Comparison of ENCODE assay signal across 8 mouse cellular contexts in genomic region chr7:28467213-28467751, GRCm38 (mm10). TPM values are rescaled to one million over a fixed set of nuclear protein-coding genes. Genes with fewer than 3 reads are reported as not detected.
A peak's percentile ranks its signal among the peaks of the same experiment; 100 is the strongest.
DNase-seq lines count a peak whose midpoint lies in the region; ATAC-seq and TF ChIP-seq lines count a peak whose summit lies in the region.

No protein-coding gene starts in this region.

- intact Hi-C loops in heart, postnatal 10 days (cut with DNase I), result no loop called here

- no peak for DNase-seq in layer of hippocampus, adult 2 months (ENCODE audit: low spot score in 2 of 2)
- no peak for DNase-seq in layer of hippocampus, adult 18-20 months (ENCODE audit: low spot score in 2 of 2)
- DNase-seq in embryo, embryonic 11.5 days (ENCODE audit: low read depth, low spot score), result peak; percentile 36
- DNase-seq in heart, postnatal 10 days, result peak; percentile 51
- peak; percentile 74 to 82 for DNase-seq in kidney, postnatal 25 days
- peak; percentile 75 for DNase-seq in testis, postnatal 10 days (ENCODE audit: low spot score)
- no peak for DNase-seq in natural killer cell, adult 2 months (ENCODE audit: low spot score in 2 of 2)

- peak overlapping the region; percentile 40 for H3K4me3 ChIP-seq in layer of hippocampus, adult 2 months

- no peak overlapping the region for H3K27ac ChIP-seq in layer of hippocampus, adult 2 months

- no peak; the same call in 1 of the 2 replicates for TF ChIP-seq CTCF in layer of hippocampus, adult 2 months (conservative IDR thresholded peaks at IDR 0.05)

- peak; percentile 88 for ATAC-seq in megakaryocyte, adult 5-6 weeks (ENCODE audit: poor library complexity, severe bottlenecking)

RNA-seq across cellular contexts. Expression of gene Lrfn1, which starts 15.5 kb away (rescaled TPM):
- total RNA-seq in layer of hippocampus, adult 2 months (2021), result 10 to 100 TPM; 69.1 to 79.8 TPM
- total RNA-seq in layer of hippocampus, adult 18-20 months (2021), result 10 to 100 TPM; 75.5 to 81.1 TPM
- total RNA-seq in heart, postnatal 10 days (2021), result 1 to 10 TPM; 2.0 to 2.7 TPM
- total RNA-seq in megakaryocyte, adult 5-6 weeks (2015), result 1.0 and 1.7 TPM in 2 replicates
- total RNA-seq in megakaryocyte, adult 5-6 weeks (2017), result 0.66 and 0.98 TPM in 2 replicates

RNA-seq across cellular contexts. Expression of gene Gmfg, which starts 30.0 kb away (rescaled TPM):
- 1 to 10 TPM in 1 of 2 experiments, under 1 TPM in 1; 0.86 to 2.3 TPM for total RNA-seq in layer of hippocampus, adult 2 months (2021)
- 1 to 10 TPM; 2.2 to 2.4 TPM for total RNA-seq in layer of hippocampus, adult 18-20 months (2021)
- total RNA-seq in heart, postnatal 10 days (2021), result 1 to 10 TPM; 7.6 to 8.7 TPM
- total RNA-seq in megakaryocyte, adult 5-6 weeks (2015), result 544 and 552 TPM in 2 replicates
- total RNA-seq in megakaryocyte, adult 5-6 weeks (2017), result 837 and 967 TPM in 2 replicates

RNA-seq across cellular contexts. Expression of gene Ifnl2, which starts 43.0 kb away (rescaled TPM):
- not detected for total RNA-seq in layer of hippocampus, adult 2 months (2021)
- total RNA-seq in layer of hippocampus, adult 18-20 months (2021), result not detected
- total RNA-seq in heart, postnatal 10 days (2021), result not detected
- total RNA-seq in megakaryocyte, adult 5-6 weeks (2015), result not detected in 2 replicates
- not detected in 2 replicates for total RNA-seq in megakaryocyte, adult 5-6 weeks (2017)

RNA-seq across cellular contexts. Expression of gene Ifnl3, which starts 55.4 kb away (rescaled TPM):
- not detected for total RNA-seq in layer of hippocampus, adult 2 months (2021)
- not detected for total RNA-seq in layer of hippocampus, adult 18-20 months (2021)
- total RNA-seq in heart, postnatal 10 days (2021), result not detected
- not detected in 2 replicates for total RNA-seq in megakaryocyte, adult 5-6 weeks (2015)
- not detected in 2 replicates for total RNA-seq in megakaryocyte, adult 5-6 weeks (2017)

Comparison
In these comparisons a context has a peak if more than half of its experiments do, and no peak if none do; other contexts are left out.
1. DNase-seq: peak in embryo, embryonic 11.5 days (single experiment), heart, postnatal 10 days (2 of 2), kidney, postnatal 25 days (2 of 2) and testis, postnatal 10 days (single experiment); none in layer of hippocampus, adult 2 months (0 of 2), layer of hippocampus, adult 18-20 months (0 of 2) and natural killer cell, adult 2 months (0 of 2).
2. RNA of gene Lrfn1, which starts 15.5 kb away (total RNA-seq): 75.5 to 81.1 TPM in layer of hippocampus, adult 18-20 months and 69.1 to 79.8 TPM in layer of hippocampus, adult 2 months; 2.0 to 2.7 TPM in heart, postnatal 10 days and 0.66 to 1.7 TPM in megakaryocyte, adult 5-6 weeks; every median in the first group is over 10 times any median in the second.
3. RNA of gene Gmfg, which starts 30.0 kb away (total RNA-seq): 544 to 967 TPM in megakaryocyte, adult 5-6 weeks; 7.6 to 8.7 TPM in heart, postnatal 10 days, 2.2 to 2.4 TPM in layer of hippocampus, adult 18-20 months and 0.86 to 2.3 TPM in layer of hippocampus, adult 2 months; every median in the first group is over 10 times any median in the second.